In the genomic region with DNA sequence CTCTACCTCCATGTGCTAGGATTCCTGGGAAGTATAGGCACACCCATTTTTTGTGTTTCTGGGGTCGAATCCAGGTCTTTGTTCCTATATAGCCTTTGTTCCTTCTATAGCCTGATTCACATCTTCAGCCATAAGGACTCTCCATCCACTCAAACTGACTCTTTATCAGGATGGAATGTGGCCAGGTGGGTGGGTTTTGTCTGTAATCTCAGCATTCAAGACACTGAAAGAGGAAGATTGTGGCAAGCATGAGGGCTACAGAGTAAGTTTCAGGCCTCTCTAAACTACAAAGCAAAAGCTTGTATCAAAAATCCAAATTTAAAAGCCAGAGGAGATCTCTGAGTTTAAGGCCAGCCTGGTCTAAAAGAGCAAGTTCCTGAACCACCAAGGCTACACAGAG, we compare ENCODE assay signal across 15 mouse cellular contexts.
"Had no signal": no experiment of that assay in that cellular context is flagged by ENCODE, and none has a peak within 500 bp of the region (broad histone marks: within the 10 kb centered on the region; RNA-seq: fewer than 3 reads in every experiment).

No protein-coding gene starts in this region.

- H3K36me3 ChIP-seq: neural tube, embryonic 13.5 days; neural tube, embryonic 15.5 days; stomach, embryonic 15.5 days had no signal

- H3K9ac ChIP-seq: neural tube, embryonic 13.5 days; neural tube, embryonic 15.5 days; stomach, embryonic 15.5 days had no signal

- H3K4me1 ChIP-seq: neural tube, embryonic 13.5 days; neural tube, embryonic 15.5 days; stomach, embryonic 15.5 days had no signal

- H3K27ac ChIP-seq: neural tube, embryonic 13.5 days; neural tube, embryonic 15.5 days; stomach, embryonic 15.5 days; stomach, postnatal 0 days had no signal

- H3K9me3 ChIP-seq: neural tube, embryonic 13.5 days; neural tube, embryonic 15.5 days; stomach, embryonic 15.5 days had no signal

- H3K4me2 ChIP-seq: neural tube, embryonic 13.5 days; neural tube, embryonic 15.5 days; stomach, embryonic 15.5 days had no signal

- DNase-seq: right cerebral cortex, adult 18-20 months; right cerebral cortex, postnatal 14 days; right cerebral cortex, postnatal 25 days; right cerebral cortex, postnatal 4 days; spleen, adult 18-20 months; thymus, adult 18-20 months; thymus, adult 2 months; thymus, postnatal 14 days; thymus, postnatal 25 days; thymus, postnatal 36 days; thymus, postnatal 4 days had no signal

- H3K27me3 ChIP-seq: neural tube, embryonic 13.5 days; neural tube, embryonic 15.5 days; stomach, embryonic 15.5 days had no signal

- H3K4me3 ChIP-seq: neural tube, embryonic 13.5 days; neural tube, embryonic 15.5 days; stomach, embryonic 15.5 days had no signal
